Mouse (Mus musculus): ENCODE measurements around the gene Gm20388. TPM values are rescaled to one million over a fixed set of nuclear protein-coding genes. Genes with fewer than 3 reads are reported as not detected.
A peak's percentile ranks its signal among the peaks of the same experiment; 100 is the strongest.

Gene Gm20388
- polyA plus RNA-seq, 1 experiment from 2014 or later: 8.3 TPM

DNA sequence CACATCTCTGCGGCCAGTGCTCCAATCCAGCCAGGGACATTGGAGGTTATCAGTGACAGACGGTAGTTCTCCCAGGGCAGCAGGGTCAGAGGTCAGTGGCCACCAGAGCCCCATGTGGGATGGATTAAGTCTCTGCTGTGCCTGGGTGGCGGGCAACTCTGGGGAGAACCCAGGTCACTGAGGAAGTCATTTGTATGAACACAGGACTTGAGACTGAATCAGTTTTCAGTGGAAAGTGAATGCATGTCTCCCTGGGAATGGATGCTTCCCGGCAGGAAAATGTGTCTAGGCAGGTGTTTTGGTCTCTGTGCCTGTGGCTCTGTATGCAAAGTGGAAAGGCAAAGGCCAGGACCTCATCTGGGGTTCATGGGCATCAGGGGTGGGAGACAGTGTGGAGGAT lies 922.6 kb downstream of the Gm20388 start:
- no peak for DNase-seq (ENCODE audit: low spot score)
- no peak for ATAC-seq (replicated peaks; ENCODE audit: low FRiP score, low TSS enrichment, low read depth)
- Histone ChIP-seq H3K27ac (ENCODE audit: low read depth) (no peak overlapping the region), H3K36me3 (ENCODE audit: control insufficient read depth, insufficient read depth, low read length) (no peaks in the 10 kb centered on the region), H3K27me3 (replicated peaks; ENCODE audit: control insufficient read depth, insufficient read depth, low read length) (0 out of 2 replicates have a peak, but pooled peaks cover 2% of the 10 kb centered on the region), H3K4me2 (ENCODE audit: low read length) (no peak overlapping the region), H3K4me3 (ENCODE audit: low read depth, low read length) (no peak overlapping the region), H3K9me3 (ENCODE audit: control insufficient read depth, low read length) (no peaks in the 10 kb centered on the region), H3K9ac (ENCODE audit: low read length) (no peak overlapping the region), H3K4me1 (replicated peaks; ENCODE audit: control insufficient read depth, insufficient read depth, low read length) (peaks cover 13% of the 10 kb centered on the region; the same call in 1 of the 2 replicates)
- 40% methylated on average over 4 of the region's 4 CpGs for WGBS

- ATAC-seq (replicated peaks; ENCODE audit: low FRiP score, low TSS enrichment, low read depth): no peak
- Histone ChIP-seq H3K4me3 (ENCODE audit: low read depth, low read length) (no peak overlapping the region), H3K27ac (ENCODE audit: low read depth) (no peak overlapping the region), H3K36me3 (ENCODE audit: control insufficient read depth, insufficient read depth, low read length) (no peaks in the 10 kb centered on the region), H3K27me3 (replicated peaks; ENCODE audit: control insufficient read depth, insufficient read depth, low read length) (0 out of 2 replicates have a peak, but pooled peaks cover 2% of the 10 kb centered on the region), H3K9me3 (ENCODE audit: control insufficient read depth, low read length) (no peaks in the 10 kb centered on the region), H3K4me2 (ENCODE audit: low read length) (no peak overlapping the region), H3K9ac (ENCODE audit: low read length) (no peak overlapping the region), H3K4me1 (replicated peaks; ENCODE audit: control insufficient read depth, insufficient read depth, low read length) (peaks cover 14% of the 10 kb centered on the region; the same call in 1 of the 2 replicates)
- no peak for DNase-seq (ENCODE audit: low spot score)
- 41% methylated on average over 14 of the region's 14 CpGs for WGBS
Measured at GRCm38 (mm10) chr8:120839031-120839430, 928.4 kb downstream of the Gm20388 start.

DNA sequence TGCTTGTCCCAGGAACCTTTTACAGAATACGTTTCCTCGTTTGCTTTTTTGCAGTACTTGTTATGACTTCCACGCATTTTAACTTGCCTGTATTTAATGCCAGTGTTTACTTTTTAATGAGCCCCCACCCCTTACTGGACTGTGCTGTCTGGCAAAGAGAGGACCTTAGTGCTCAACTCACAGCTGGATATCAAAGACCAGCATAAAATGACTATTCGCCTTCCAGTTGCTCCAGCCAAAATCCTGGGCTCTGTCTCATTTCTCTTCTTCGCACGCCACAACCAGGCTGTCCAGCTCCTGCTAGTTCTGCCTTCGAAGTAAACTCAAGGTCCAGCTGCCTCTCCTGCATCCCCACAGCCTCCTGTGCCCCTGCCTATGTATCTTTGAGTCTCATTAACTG lies 932.4 kb downstream of the Gm20388 start:
- 37% methylated on average over 7 of the region's 7 CpGs for WGBS
- no peaks in the 10 kb centered on the region for H3K9me3 ChIP-seq (ENCODE audit: control insufficient read depth, low read length)
- no peak overlapping the region for H3K4me3 ChIP-seq (ENCODE audit: low read depth, low read length)
- H3K27ac ChIP-seq (ENCODE audit: low read depth): 0 out of 2 replicates have a peak overlapping the region, but pooled peaks have one; percentile 59
- H3K4me2 ChIP-seq (ENCODE audit: low read length): no peak overlapping the region
- DNase-seq (ENCODE audit: low spot score) (no peak), ATAC-seq (replicated peaks; ENCODE audit: low FRiP score, low TSS enrichment, low read depth) (no peak)
- H3K9ac ChIP-seq (ENCODE audit: low read length): 0 out of 2 replicates have a peak overlapping the region, but pooled peaks have one; percentile 5
- no peaks in the 10 kb centered on the region for H3K36me3 ChIP-seq (ENCODE audit: control insufficient read depth, insufficient read depth, low read length)
- peaks cover 25% of the 10 kb centered on the region; the same call in 1 of the 2 replicates for H3K4me1 ChIP-seq (replicated peaks; ENCODE audit: control insufficient read depth, insufficient read depth, low read length)
- H3K27me3 ChIP-seq (replicated peaks; ENCODE audit: control insufficient read depth, insufficient read depth, low read length): no peaks in the 10 kb centered on the region

DNA sequence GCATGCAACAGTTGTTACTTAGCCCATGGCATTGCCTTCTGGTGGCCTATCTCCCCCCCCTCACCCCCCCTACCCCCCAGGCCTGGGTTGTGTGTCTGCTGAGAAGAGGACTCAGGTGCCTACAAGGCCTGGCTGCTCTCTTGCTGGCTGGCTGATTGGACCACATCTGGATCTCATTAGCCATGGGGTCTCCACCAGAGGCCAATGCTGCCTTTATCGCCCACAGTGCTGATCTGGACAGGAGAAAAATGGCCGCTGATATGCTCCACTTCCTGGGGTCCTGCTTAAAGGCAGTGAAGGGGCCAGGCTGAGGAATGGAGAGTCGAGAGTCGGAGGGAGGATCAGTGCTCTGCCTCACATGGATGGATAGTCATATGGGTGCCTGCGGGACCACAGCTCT lies 935.4 kb downstream of the Gm20388 start:
- no peaks in the 10 kb centered on the region for H3K36me3 ChIP-seq (ENCODE audit: control insufficient read depth, insufficient read depth, low read length)
- WGBS: 68% methylated on average over 5 of the region's 5 CpGs
- H3K4me1 ChIP-seq (replicated peaks; ENCODE audit: control insufficient read depth, insufficient read depth, low read length): peaks cover 29% of the 10 kb centered on the region; the same call in 1 of the 2 replicates
- ATAC-seq (replicated peaks; ENCODE audit: low FRiP score, low TSS enrichment, low read depth) (no peak), DNase-seq (ENCODE audit: low spot score) (no peak)
- H3K9me3 ChIP-seq (ENCODE audit: control insufficient read depth, low read length): no peaks in the 10 kb centered on the region
- H3K27ac ChIP-seq (ENCODE audit: low read depth): no peak overlapping the region
- no peak overlapping the region for H3K4me3 ChIP-seq (ENCODE audit: low read depth, low read length)
- H3K9ac ChIP-seq (ENCODE audit: low read length): no peak overlapping the region
- H3K4me2 ChIP-seq (ENCODE audit: low read length): no peak overlapping the region
- H3K27me3 ChIP-seq (replicated peaks; ENCODE audit: control insufficient read depth, insufficient read depth, low read length): no peaks in the 10 kb centered on the region

GRCm38 (mm10) chr8:120847279-120847678 lies 936.6 kb downstream of the Gm20388 start:
- no peak overlapping the region for H3K4me3 ChIP-seq (ENCODE audit: low read depth, low read length)
- DNase-seq (ENCODE audit: low spot score): peak; percentile 70
- peak overlapping the region; percentile 22; the same call in 1 of the 2 replicates for H3K27ac ChIP-seq (ENCODE audit: low read depth)

GRCm38 (mm10) chr8:120847735-120848134 lies 937.1 kb downstream of the Gm20388 start:
- 4% methylated on average over 13 of the region's 14 CpGs for WGBS

More at GRCm38 (mm10) chr8:120847279-120847678, 936.6 kb downstream of the Gm20388 start:
- Histone ChIP-seq H3K36me3 (ENCODE audit: control insufficient read depth, insufficient read depth, low read length) (no peaks in the 10 kb centered on the region), H3K9me3 (ENCODE audit: control insufficient read depth, low read length) (no peaks in the 10 kb centered on the region), H3K4me1 (replicated peaks; ENCODE audit: control insufficient read depth, insufficient read depth, low read length) (peaks cover 29% of the 10 kb centered on the region; the same call in 1 of the 2 replicates), H3K9ac (ENCODE audit: low read length) (no peak overlapping the region), H3K27me3 (replicated peaks; ENCODE audit: control insufficient read depth, insufficient read depth, low read length) (no peaks in the 10 kb centered on the region), H3K4me2 (ENCODE audit: low read length) (no peak overlapping the region)
- no peak for ATAC-seq (replicated peaks; ENCODE audit: low FRiP score, low TSS enrichment, low read depth)
- 6% methylated on average over 4 of the region's 4 CpGs for WGBS

GRCm38 (mm10) chr8:120848434-120848833 lies 937.8 kb downstream of the Gm20388 start:
- Histone ChIP-seq H3K4me3 (ENCODE audit: low read depth, low read length) (no peak overlapping the region), H3K4me1 (replicated peaks; ENCODE audit: control insufficient read depth, insufficient read depth, low read length) (peaks cover 21% of the 10 kb centered on the region; the same call in 1 of the 2 replicates), H3K9me3 (ENCODE audit: control insufficient read depth, low read length) (no peaks in the 10 kb centered on the region), H3K36me3 (ENCODE audit: control insufficient read depth, insufficient read depth, low read length) (no peaks in the 10 kb centered on the region), H3K27ac (ENCODE audit: low read depth) (no peak overlapping the region), H3K4me2 (ENCODE audit: low read length) (no peak overlapping the region), H3K9ac (ENCODE audit: low read length) (no peak overlapping the region), H3K27me3 (replicated peaks; ENCODE audit: control insufficient read depth, insufficient read depth, low read length) (no peaks in the 10 kb centered on the region)
- 55% methylated on average over 4 of the region's 4 CpGs for WGBS
- DNase-seq (ENCODE audit: low spot score) (no peak), ATAC-seq (replicated peaks; ENCODE audit: low FRiP score, low TSS enrichment, low read depth) (no peak)

More at GRCm38 (mm10) chr8:120847735-120848134, 937.1 kb downstream of the Gm20388 start:
- peak overlapping the region; percentile 25 for H3K4me2 ChIP-seq (ENCODE audit: low read length)
- no peaks in the 10 kb centered on the region for H3K27me3 ChIP-seq (replicated peaks; ENCODE audit: control insufficient read depth, insufficient read depth, low read length)
- H3K4me1 ChIP-seq (replicated peaks; ENCODE audit: control insufficient read depth, insufficient read depth, low read length): peaks cover 28% of the 10 kb centered on the region; the same call in 1 of the 2 replicates
- ATAC-seq (replicated peaks; ENCODE audit: low FRiP score, low TSS enrichment, low read depth) (no peak), DNase-seq (ENCODE audit: low spot score) (no peak)
- peak overlapping the region; percentile 22; the same call in 1 of the 2 replicates for H3K27ac ChIP-seq (ENCODE audit: low read depth)
- no peaks in the 10 kb centered on the region for H3K9me3 ChIP-seq (ENCODE audit: control insufficient read depth, low read length)
- no peak overlapping the region for H3K4me3 ChIP-seq (ENCODE audit: low read depth, low read length)
- H3K36me3 ChIP-seq (ENCODE audit: control insufficient read depth, insufficient read depth, low read length): no peaks in the 10 kb centered on the region
- H3K9ac ChIP-seq (ENCODE audit: low read length): no peak overlapping the region

DNA sequence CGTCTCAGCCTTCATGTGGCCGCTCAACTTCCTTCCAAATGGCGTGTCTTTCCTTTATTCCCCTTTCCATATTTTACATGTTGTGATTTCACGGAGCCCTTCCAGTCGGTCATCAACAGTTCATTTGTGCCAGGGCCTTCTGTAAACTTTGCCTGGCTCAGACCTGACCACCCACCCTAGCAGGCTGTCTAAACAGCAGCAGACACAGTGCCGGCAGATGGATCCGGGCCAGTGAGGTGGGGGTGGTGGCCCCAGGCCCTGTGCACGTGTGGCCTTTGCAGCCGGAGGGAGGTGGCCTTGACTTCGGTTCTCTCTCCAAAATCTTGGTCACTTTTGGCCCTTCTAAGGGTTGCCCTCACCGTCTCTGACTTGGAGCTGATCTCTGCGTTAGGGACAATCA lies 940.8 kb downstream of the Gm20388 start:
- Histone ChIP-seq H3K9me3 (ENCODE audit: control insufficient read depth, low read length) (no peaks in the 10 kb centered on the region), H3K27me3 (replicated peaks; ENCODE audit: control insufficient read depth, insufficient read depth, low read length) (no peaks in the 10 kb centered on the region), H3K36me3 (ENCODE audit: control insufficient read depth, insufficient read depth, low read length) (no peaks in the 10 kb centered on the region), H3K4me1 (replicated peaks; ENCODE audit: control insufficient read depth, insufficient read depth, low read length) (peaks cover 15% of the 10 kb centered on the region; the same call in 1 of the 2 replicates), H3K27ac (ENCODE audit: low read depth) (no peak overlapping the region), H3K9ac (ENCODE audit: low read length) (no peak overlapping the region), H3K4me2 (ENCODE audit: low read length) (no peak overlapping the region), H3K4me3 (ENCODE audit: low read depth, low read length) (no peak overlapping the region)
- ATAC-seq (replicated peaks; ENCODE audit: low FRiP score, low TSS enrichment, low read depth): no peak
- DNase-seq (ENCODE audit: low spot score): no peak
- 60% methylated on average over 12 of the region's 12 CpGs for WGBS

DNA sequence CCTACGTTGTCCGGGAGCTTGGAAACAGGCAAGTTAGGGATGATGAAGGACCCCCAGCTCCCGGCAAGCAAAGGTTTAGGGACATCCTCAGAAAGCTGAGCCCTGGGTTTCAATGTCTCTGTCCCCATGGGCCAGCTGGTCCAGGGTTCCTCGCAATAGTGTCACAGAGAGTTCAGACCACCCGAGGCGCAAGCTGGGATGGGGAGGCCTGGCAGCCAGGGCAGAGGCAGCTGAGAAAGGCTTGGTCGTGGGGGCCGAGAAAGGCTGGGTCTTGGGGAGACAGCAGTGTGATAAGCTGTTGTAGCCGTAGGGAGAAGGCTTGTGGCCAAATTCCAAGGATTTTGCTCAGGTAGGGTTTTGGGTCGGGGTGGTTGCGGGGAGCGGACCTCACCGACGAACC lies 949.2 kb downstream of the Gm20388 start:
- DNase-seq (ENCODE audit: low spot score) (no peak), ATAC-seq (replicated peaks; ENCODE audit: low FRiP score, low TSS enrichment, low read depth) (no peak)
- no peaks in the 10 kb centered on the region for H3K36me3 ChIP-seq (ENCODE audit: control insufficient read depth, insufficient read depth, low read length)
- H3K27ac ChIP-seq (ENCODE audit: low read depth): peak overlapping the region; percentile 95
- H3K9ac ChIP-seq (ENCODE audit: low read length): peak overlapping the region; percentile 27
- 40% methylated on average over 14 of the region's 14 CpGs for WGBS
- no peaks in the 10 kb centered on the region for H3K27me3 ChIP-seq (replicated peaks; ENCODE audit: control insufficient read depth, insufficient read depth, low read length)
- no peaks in the 10 kb centered on the region for H3K9me3 ChIP-seq (ENCODE audit: control insufficient read depth, low read length)
- peak overlapping the region; percentile 23; the same call in 1 of the 2 replicates for H3K4me2 ChIP-seq (ENCODE audit: low read length)
- H3K4me3 ChIP-seq (ENCODE audit: low read depth, low read length): no peak overlapping the region
- peaks cover 27% of the 10 kb centered on the region for H3K4me1 ChIP-seq (replicated peaks; ENCODE audit: control insufficient read depth, insufficient read depth, low read length)
